Mouse (Mus musculus) adrenal gland, adult (tissue): ENCODE results near the gene Zfp217.
A peak's percentile ranks its signal among the peaks of the same experiment; 100 is the strongest.

Experiments used
- DNase-seq, 2 experiments: peaks; one replicate each; pipeline ENCODE4 v3.0.0; 2022 to 2023; ENCODE audit warnings: low spot score in 1 of 2; ENCODE audit not compliant: inconsistent age in 2 of 2

Gene Zfp217

DNA sequence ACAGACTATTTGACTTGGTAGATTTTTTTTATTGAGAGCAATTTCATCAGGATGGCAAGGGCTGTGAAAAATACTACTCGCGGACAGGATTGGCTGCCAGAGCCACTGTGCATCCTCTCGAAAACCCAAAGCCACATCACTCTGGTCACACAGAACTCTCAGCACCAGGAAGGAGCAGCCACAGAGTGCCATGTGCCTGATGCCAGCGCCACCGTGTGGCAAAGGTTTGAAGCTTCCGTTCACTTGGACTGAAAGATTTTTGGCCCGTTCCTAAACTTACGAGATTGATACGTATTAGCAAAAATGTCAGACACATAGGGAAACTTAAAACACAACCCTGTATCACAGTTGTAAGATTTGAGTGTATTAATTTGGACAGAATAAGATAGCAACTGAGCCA is 44.1 kb downstream of the Zfp217 start:
- DNase-seq: peak; percentile 49 to 83

DNA sequence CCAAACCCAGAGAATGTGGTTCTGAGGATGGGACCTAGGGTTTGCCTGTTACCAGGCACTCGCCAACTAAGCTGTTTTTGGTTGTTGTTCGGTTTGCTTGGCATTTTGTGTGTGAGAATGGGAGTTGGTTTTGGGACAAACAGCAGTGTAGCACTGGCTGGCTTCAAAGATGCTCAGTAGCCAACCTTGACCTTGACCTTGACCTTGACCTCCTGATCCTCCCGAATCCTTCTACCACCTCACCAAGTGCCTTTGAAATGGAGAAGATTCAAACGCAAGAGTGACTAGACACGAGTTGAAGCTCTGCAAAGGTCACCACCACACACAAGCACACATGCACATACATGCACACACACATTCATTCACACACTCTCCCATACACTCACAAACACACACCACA is 44.6 kb downstream of the Zfp217 start:
- DNase-seq: peak in 1 of 2 experiments; percentile 28

DNA sequence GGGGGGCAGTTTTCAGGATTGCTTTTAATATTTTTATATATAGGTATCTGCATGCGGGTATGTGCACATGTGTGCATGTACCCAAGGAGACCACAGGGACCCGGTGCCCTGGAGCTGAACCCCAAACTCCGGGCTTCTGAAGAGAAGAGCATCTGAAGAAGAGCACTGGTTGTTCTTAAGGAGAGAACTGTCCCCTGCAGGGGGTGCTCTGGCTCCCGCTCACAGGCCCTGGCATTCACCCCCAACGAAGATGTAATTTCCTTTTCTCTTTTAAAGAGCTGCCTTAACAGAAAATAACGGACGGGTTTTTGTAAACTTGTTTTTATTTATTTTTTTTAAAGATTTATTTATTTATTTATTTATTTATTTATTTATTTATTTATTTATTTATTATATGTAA is 46.0 kb downstream of the Zfp217 start:
- DNase-seq: peak; percentile 5 to 27

DNA sequence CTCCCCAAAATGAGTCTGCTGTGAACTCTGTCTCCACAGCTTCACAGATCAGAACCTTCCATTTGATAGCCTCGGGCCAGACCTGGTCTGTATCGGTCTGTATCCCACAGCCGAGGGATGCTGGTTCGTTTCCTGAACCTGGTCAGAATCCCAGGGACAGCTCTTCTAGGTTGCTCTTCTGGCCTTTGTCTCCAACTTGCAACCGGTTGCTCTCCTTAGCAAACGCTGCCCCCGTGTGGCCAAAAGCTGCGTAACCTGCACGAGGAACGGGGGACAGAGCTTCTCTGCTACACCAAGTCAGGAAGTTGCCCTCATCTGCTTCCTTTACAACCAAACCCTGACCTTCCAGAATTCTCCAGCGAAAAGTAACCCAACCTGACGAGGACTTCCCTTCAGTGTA is 46.8 kb downstream of the Zfp217 start:
- peak; percentile 87 to 97 for DNase-seq

DNA sequence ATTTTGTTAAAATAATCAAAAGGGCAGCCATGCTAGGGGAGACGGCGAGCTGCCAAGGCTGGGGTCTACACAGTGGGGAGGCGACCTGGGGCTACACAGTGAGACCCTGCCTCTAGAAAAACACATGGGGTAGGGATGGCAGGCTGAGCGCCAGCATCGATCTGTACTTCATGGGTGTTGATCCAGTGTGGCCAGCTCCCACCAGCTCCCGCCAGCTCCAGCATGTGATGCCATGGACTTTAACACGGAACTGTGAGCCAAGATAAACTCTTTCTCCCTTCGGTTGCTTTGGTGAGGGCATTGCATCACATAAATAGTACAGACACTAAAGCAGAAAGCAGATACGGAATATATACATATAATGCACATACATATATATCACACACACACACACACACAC is 53.0 kb downstream of the Zfp217 start:
- no peak for DNase-seq

DNA sequence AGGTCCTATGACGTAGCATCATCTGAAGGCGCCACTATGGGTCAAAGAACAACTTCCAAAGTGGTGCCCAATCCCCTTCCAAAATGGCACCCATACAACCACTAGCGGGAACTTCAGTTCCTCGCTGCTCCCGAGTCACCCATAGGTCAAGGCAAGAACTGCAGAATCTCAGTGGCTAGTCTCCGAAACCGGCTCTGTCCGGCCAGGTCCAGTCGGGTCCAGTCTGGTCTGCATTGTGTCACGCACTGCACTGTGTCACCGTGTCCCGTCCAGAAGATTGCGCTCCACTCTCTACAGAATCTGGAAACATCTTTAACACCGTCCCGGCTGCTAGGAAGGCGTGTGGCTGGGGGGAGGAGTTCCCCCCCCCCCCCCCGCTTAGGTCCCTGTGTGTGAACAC is 53.7 kb downstream of the Zfp217 start:
- no peak for DNase-seq

DNA sequence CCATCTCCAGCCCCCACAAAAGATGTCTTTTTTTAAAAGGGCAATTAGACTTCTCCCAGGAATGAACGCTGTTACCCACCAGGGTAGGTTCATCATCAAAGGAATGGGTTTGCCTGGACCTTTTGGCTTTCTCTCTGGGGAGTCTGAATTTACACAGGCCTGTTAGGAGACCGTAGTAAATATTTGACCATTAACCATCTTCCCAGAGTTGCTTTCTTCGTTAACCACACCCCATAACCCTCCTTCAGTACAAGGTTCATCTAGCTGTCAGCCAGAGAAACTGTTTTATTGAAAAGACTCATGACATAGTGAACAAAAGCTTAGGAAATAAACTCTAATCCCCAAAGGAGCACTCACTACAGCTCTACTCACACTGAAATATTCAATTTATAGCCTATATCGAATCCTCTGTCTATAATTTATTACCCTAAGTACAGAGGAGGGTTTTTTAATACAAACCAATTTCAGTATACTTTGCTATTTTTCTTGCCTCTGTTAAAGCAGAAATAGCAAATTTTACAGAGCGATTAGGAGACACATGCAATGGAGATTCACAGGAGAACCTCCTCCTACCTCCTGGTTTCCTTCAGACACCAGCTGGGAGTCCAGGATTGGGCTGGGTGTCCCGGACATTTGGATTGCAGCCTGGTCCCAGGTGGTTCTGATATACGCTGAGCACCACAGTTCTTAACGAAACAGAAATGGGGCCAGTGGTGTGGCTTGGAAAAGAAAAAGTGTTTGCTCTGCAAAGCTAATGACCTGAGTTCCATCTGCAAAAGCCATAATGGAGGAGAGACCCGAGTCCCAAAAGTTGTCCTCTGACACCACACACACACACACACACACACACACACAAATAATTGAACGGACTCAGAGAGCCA is 56.1 kb downstream of the Zfp217 start:
- no peak for DNase-seq

DNA sequence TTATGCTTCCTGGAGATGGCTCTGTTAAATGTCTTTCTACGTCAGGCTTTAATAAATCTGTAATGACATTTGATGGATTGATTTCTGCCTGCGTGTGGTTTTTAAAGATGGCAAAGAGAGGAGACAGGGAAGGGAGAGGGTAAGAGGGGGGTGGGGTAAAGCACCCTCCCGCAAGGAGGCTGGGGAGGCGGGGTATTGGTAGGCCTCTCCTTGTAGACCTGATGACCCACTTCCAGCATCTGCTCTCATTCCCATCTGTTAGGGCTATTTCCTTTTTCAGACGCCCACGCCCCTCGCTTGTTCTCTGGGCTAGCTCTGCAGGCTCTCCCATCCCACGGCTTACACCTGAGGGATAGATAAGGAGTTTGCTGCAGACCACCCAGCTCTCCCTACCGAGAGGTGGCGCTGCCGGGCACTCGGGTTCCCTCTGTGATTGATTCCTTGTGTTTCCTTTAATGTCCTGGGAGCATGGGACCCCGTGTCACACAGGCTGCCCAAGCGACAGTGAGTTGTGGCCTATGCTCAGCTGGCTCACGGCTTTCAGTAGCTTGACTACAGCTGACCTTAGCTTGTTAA is 69.4 kb downstream of the Zfp217 start:
- DNase-seq: no peak

DNA sequence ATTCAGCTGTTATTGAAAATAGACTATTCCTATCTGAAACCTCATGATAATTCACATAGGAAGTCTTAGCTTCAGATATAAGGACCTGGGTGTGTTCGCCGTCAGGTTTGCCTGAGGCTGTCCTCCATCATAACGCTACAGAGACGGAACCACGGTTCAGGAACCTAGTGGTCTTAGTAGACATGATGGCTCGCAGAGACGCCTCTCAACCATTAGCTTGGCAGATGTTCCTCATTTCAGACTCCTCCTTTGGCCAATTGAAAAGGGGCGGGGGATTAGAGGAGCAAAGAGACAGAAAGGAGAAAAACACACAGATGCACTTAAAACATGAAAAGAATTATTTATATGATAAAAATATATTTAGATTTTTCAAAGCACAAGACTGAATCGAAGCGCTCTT is 69.9 kb downstream of the Zfp217 start:
- DNase-seq: no peak

DNA sequence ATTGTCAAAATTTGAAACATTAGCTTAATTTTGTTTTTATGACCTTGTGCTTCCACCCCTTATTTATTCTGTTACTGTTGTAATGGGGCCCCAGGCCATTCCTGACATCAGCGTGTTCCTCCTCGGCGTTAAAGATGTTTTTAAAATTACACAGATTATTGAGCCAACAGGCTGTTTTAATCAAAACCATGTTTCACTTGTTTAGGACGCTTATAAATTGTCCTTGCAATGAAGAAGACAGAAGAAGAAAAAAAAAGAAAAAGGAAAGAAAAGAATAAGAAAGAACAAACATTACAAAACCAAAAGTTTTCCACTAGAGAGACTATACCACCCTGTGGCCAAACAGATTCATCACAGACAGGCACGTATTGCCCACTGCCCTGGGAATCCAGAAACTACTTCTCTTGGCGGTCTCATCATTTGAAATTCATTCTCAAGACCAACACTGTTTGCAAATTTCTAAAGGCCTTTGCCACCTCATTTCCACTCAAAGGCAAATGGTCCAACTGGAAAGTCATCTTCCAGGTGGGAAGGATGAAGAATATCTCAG is 70.9 kb downstream of the Zfp217 start:
- no peak for DNase-seq

DNA sequence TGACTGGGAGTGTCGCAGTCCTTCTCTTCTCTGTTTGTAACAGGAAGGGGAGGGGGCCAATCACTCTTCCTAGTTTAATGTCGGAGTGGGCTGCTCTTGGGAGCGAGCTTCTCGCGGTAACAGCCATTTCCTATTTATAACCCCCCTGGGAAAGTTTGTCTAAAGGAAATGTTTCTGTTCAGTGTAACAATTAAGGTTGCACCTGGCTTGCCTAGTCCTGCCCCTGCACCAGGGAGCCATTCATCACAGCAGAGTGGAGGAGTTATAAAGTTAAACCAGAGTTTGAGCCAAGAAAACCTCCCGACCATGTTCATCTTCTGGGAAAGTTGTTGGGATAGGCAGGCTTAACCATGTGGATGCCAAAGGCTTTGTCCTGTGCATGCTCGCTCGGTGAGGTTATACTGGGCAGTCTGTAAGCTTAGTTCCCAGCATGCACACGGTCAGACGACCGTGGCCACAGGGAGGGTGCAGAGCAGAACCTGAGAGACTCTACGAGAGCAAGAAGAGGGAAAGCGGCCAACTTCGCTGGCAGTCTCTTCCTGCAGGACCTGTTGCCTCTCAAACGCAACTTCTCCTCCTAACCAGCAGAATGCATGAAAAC is 77.2 kb downstream of the Zfp217 start:
- peak in 1 of 2 experiments; percentile 40 for DNase-seq

DNA sequence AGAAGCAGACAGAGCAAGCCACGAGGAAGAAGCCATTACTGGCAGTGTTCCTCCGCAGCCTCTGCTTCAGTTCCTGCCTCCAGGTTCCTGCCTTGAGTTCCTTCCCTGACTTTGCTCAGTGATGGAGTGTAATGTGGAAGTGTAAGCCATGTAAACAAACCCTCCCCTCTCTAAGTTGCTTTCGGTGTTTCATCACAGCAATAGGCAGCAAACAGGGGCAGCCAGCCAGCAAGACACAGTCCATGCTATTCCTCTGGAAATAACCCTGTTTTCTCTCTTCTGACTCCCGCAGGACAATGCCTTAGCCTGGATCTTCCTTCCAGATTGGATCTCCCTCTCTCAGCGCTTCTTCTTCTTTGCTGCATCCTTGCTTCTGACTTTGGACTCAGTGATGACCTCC is 77.9 kb downstream of the Zfp217 start:
- no peak for DNase-seq

DNA sequence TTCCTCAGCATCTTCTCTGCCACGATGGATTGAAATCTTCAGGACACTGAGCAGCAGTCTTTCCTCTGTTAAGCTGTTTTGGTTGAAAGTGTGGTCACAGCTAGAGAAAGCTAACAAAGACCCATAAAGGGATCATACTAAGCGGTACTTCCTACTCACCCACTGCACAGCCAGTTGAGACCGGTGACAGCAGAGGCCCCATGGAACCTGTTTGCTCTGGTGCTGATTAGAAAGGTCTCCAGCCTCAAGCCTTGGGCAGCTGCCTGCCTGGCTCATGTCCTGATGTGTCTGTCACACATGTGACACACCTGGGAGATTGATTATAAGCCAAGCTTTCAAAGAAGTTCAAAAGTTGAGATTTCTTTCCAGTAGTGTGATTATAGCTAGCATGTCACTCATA is 85.5 kb downstream of the Zfp217 start:
- DNase-seq: no peak

DNA sequence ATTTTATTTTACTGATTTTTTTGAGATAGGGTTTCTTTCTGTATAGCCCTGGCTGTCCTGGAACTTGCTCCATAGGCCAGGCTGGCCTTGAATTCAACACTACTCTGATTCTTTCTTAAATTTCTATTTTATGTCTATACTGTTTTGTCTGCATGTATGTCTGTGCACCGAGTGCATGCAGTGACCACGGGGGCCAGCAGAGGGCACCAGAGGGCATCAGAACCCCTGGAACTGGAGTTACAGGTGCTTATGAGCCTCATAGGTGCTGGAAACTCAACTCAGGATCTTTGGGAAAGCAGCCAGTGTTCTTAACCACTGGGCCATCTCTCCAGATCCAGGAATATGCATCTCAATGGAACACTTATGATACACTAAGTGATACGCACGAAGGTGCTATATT is 87.8 kb downstream of the Zfp217 start:
- peak in 1 of 2 experiments; percentile 51 for DNase-seq

DNA sequence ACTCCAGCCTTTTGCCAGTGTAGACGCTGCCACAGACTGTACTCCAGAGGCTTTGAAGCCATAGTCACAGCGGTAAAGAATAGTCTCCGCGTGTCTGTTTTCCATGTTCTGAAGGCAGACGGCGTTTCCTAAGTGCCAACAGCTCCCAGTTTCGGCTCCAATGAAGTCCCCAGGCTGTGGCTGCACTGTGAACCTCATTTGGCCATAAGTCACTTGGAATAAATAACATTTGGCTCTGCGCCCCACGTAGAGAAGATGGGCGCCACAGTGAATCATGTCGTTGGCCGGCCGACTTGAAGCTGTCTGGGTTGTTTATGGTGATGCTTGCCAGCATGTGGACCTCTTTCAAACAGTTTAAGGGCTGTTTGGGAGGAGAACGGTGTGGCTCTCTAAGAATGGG is 89.1 kb downstream of the Zfp217 start:
- DNase-seq: no peak
